Mouse (Mus musculus): ENCODE data around the gene Tusc2. TPM values are rescaled to one million over a fixed set of nuclear protein-coding genes. Genes with fewer than 3 reads are reported as not detected.

The Tusc2 gene
- total and polyA plus RNA-seq, 3 experiments: 36.2 to 48.9 TPM; not detected in 1

DNA sequence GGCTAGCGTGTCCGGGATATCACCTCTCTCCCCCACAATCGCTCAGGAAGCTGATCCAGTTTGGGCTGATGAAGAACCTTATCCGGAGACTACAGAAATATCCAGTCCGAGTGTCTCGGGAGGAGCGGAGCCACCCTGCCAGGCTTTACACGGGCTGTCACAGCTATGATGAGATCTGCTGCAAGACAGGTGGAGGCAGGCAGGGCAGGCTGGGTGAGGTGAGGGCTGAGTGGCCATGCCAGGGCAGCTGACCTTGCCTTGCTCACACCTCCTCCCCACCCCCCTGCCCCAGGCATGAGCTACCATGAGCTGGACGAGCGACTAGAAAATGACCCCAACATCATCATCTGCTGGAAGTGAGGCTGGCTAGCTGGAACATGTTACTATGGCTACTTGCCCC is 17.9 kb upstream of the Tusc2 start:
- Histone ChIP-seq H3K9ac (ENCODE audit: control insufficient read depth, low read depth, low read length, poor library complexity, severe bottlenecking) (no peak overlapping the region), H3K27ac (ENCODE audit: control insufficient read depth, low read depth, low read length) (no peak overlapping the region), H3K79me2 (ENCODE audit: control insufficient read depth, insufficient read depth, low read length, poor library complexity) (peaks cover 4% of the 10 kb centered on the region; the same call in 1 of the 2 replicates), H3K36me3 (ENCODE audit: control insufficient read depth in 1 of 2, insufficient read depth in 2 of 2, low read length in 2 of 2) (peaks cover 0 to 2% of the 10 kb centered on the region in 2 experiments; a peak in 1 of 4 replicates), H3K27me3 (ENCODE audit: control insufficient read depth in 1 of 2, insufficient read depth in 2 of 2, low read length in 2 of 2) (no peaks in the 10 kb centered on the region), H3K4me1 (ENCODE audit: control insufficient read depth in 1 of 2, insufficient read depth in 2 of 2, low read length in 2 of 2) (peaks cover 0 to 8% of the 10 kb centered on the region in 2 experiments; a peak in 1 of 4 replicates), H3K4me3 (ENCODE audit: control insufficient read depth in 1 of 2, insufficient read depth in 1 of 2, low read depth in 2 of 2, low read length in 2 of 2) (no peak overlapping the region), H3K9me3 (replicated peaks; ENCODE audit: insufficient read depth, low read length) (no peaks in the 10 kb centered on the region)
- TF ChIP-seq POLR2AphosphoS2 (IDR thresholded peaks at IDR 0.05; ENCODE audit: low read length) (no peak), ELF1 (IDR thresholded peaks at IDR 0.05; ENCODE audit: low read depth, low read length) (no peak), POLR2A (IDR thresholded peaks at IDR 0.05; ENCODE audit: control insufficient read depth in 1 of 2, insufficient read depth in 1 of 2, low read depth in 1 of 2, low read length in 2 of 2, poor library complexity in 1 of 2) (no peak), SIN3A (IDR thresholded peaks at IDR 0.05; ENCODE audit: low read length) (no peak)
- no peak for DNase-seq (ENCODE audit: low read depth, low spot score)

DNA sequence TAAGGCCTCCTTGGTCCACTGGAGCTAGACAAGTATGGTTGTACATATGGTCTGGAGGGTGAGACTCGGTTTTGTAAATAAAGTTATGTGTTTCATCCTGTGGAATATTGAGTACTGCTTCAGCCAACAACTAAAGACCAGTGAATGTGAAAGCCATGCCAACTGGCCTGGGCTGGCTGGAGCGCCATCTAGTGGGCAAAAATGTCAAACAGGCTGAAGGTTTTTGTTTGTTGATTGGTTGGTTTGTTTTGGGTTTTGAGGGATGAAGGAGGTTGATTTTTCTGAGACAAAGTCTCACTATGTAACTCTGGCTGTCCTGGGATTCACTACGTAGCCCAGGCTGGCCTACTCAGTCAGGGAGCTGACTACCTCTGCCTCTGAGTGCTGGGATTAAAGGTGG is 17.5 kb upstream of the Tusc2 start:
- peaks cover 4% of the 10 kb centered on the region; the same call in 1 of the 2 replicates for H3K79me2 ChIP-seq (ENCODE audit: control insufficient read depth, insufficient read depth, low read length, poor library complexity)
- no peaks in the 10 kb centered on the region for H3K9me3 ChIP-seq (replicated peaks; ENCODE audit: insufficient read depth, low read length)
- H3K36me3 ChIP-seq (ENCODE audit: control insufficient read depth in 1 of 2, insufficient read depth in 2 of 2, low read length in 2 of 2): peaks cover 0 to 2% of the 10 kb centered on the region in 2 experiments; a peak in 1 of 4 replicates
- H3K4me1 ChIP-seq (ENCODE audit: control insufficient read depth in 1 of 2, insufficient read depth in 2 of 2, low read length in 2 of 2): peaks cover 0 to 8% of the 10 kb centered on the region in 2 experiments; a peak in 1 of 4 replicates
- H3K4me3 ChIP-seq (ENCODE audit: control insufficient read depth in 1 of 2, insufficient read depth in 1 of 2, low read depth in 2 of 2, low read length in 2 of 2): no peak overlapping the region
- H3K27me3 ChIP-seq (ENCODE audit: control insufficient read depth in 1 of 2, insufficient read depth in 2 of 2, low read length in 2 of 2): no peaks in the 10 kb centered on the region
- H3K9ac ChIP-seq (ENCODE audit: control insufficient read depth, low read depth, low read length, poor library complexity, severe bottlenecking): no peak overlapping the region
- DNase-seq (ENCODE audit: low read depth, low spot score): peak; percentile 80
- TF ChIP-seq EP300 (IDR thresholded peaks at IDR 0.05; ENCODE audit: low read depth in 1 of 2, low read length in 2 of 2) (no peak), ETS1 (IDR thresholded peaks at IDR 0.05; ENCODE audit: low read depth, low read length) (no peak), CTCF (IDR thresholded peaks at IDR 0.05 in 2 of 3, conservative IDR thresholded peaks at IDR 0.05 in 1 of 3; ENCODE audit: control insufficient read depth in 1 of 3, insufficient read depth in 1 of 3, low read depth in 2 of 3, low read length in 3 of 3, poor library complexity in 1 of 3, severe bottlenecking in 1 of 3) (peak; percentile 85 to 97 (median 93)), ZC3H11A (IDR thresholded peaks at IDR 0.05; ENCODE audit: low read depth, low read length) (0 out of 2 replicates have a peak, but pooled peaks have one; percentile 5), HCFC1 (IDR thresholded peaks at IDR 0.05; ENCODE audit: low read depth, low read length) (0 out of 2 replicates have a peak, but pooled peaks have one; percentile 21), BHLHE40 (IDR thresholded peaks at IDR 0.05; ENCODE audit: borderline replicate concordance, low read depth, low read length) (no peak), RAD21 (IDR thresholded peaks at IDR 0.05; ENCODE audit: low read depth, low read length) (peak; percentile 42), SMC3 (IDR thresholded peaks at IDR 0.05; ENCODE audit: low read depth, low read length) (peak; percentile 56), TCF12 (IDR thresholded peaks at IDR 0.05; ENCODE audit: low read depth, low read length) (no peak), E2F4 (IDR thresholded peaks at IDR 0.05; ENCODE audit: borderline replicate concordance, low read depth, low read length) (no peak), SIN3A (IDR thresholded peaks at IDR 0.05; ENCODE audit: low read length) (peak; percentile 28; the same call in 1 of the 2 replicates)
- no peak overlapping the region for H3K27ac ChIP-seq (ENCODE audit: control insufficient read depth, low read depth, low read length)

DNA sequence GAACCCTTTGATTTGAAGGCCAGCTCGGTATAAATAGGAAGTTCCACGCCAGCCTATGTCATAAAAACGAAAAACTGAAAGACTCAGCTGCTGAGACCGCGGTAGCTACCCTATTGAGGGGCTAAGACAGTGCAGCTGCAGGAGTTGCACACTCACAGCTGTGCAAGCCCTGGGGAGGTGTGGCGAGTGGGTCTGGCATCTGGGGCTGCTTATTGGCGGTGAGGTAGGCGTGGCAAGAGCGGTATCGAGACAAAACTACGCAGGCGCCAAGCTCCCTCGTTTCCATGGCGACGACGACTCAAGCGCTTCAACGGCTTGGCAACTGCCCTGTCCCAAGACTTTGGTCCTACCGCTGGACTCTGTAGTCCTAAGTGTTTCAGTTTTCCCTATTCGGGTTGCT is 16.0 kb upstream of the Tusc2 start, which contains the start of gene Zmynd10:
TSS of gene Zmynd10 (plus strand) at position 273 of the 400 bp plus-strand sequence.
- no peaks in the 10 kb centered on the region for H3K9me3 ChIP-seq (replicated peaks; ENCODE audit: insufficient read depth, low read length)
- no peaks in the 10 kb centered on the region for H3K27me3 ChIP-seq (ENCODE audit: control insufficient read depth in 1 of 2, insufficient read depth in 2 of 2, low read length in 2 of 2)
- no peak within 1 kb of the TSS for H3K27ac ChIP-seq (ENCODE audit: control insufficient read depth, low read depth, low read length)
- TF ChIP-seq POLR2AphosphoS2 (IDR thresholded peaks at IDR 0.05; ENCODE audit: low read length) (no peak), TCF12 (IDR thresholded peaks at IDR 0.05; ENCODE audit: low read depth, low read length) (no peak), NRF1 (IDR thresholded peaks at IDR 0.05; ENCODE audit: insufficient read depth, low read depth, low read length, poor library complexity, severe bottlenecking) (no peak), RAD21 (IDR thresholded peaks at IDR 0.05; ENCODE audit: low read depth, low read length) (no peak), CTCF (IDR thresholded peaks at IDR 0.05 in 2 of 3, conservative IDR thresholded peaks at IDR 0.05 in 1 of 3; ENCODE audit: control insufficient read depth in 1 of 3, insufficient read depth in 1 of 3, low read depth in 2 of 3, low read length in 3 of 3, poor library complexity in 1 of 3, severe bottlenecking in 1 of 3) (no peak), KAT2A (conservative IDR thresholded peaks at IDR 0.05; ENCODE audit: low read depth, low read length) (no peak), BHLHE40 (IDR thresholded peaks at IDR 0.05; ENCODE audit: borderline replicate concordance, low read depth, low read length) (no peak)
- DNase-seq (ENCODE audit: low read depth, low spot score): no peak
- H3K36me3 ChIP-seq (ENCODE audit: control insufficient read depth in 1 of 2, insufficient read depth in 2 of 2, low read length in 2 of 2): peaks cover 0 to 1% of the 10 kb centered on the region in 2 experiments; a peak in 2 of 4 replicates
- H3K9ac ChIP-seq (ENCODE audit: control insufficient read depth, low read depth, low read length, poor library complexity, severe bottlenecking): no peak within 1 kb of the TSS
- peaks cover 5% of the 10 kb centered on the region; the same call in 1 of the 2 replicates for H3K79me2 ChIP-seq (ENCODE audit: control insufficient read depth, insufficient read depth, low read length, poor library complexity)
- no peak within 1 kb of the TSS for H3K4me3 ChIP-seq (ENCODE audit: control insufficient read depth in 1 of 2, insufficient read depth in 1 of 2, low read depth in 2 of 2, low read length in 2 of 2)
- H3K4me1 ChIP-seq (ENCODE audit: control insufficient read depth in 1 of 2, insufficient read depth in 2 of 2, low read length in 2 of 2): peaks cover under 1 to 11% of the 10 kb centered on the region in 2 experiments; a peak in 3 of 4 replicates

Data from MEL (cell line).